Mouse (Mus musculus) stomach, postnatal 0 days (tissue): ENCODE measurements at regions not wholly inside any gene's neighbourhood (a gene's known extent, or its start where the extent isn't known, plus 50 kb on each side); places are given as distances from the start of the nearest gene placed in this dataset.

Source experiments
- CTCF ChIP-seq: IDR thresholded peaks from 2 replicates; pipeline ENCODE4 v1.5.1; 2016; ENCODE audit warnings: antibody characterized with exemption, low read depth, mild to moderate bottlenecking, moderate library complexity
- EP300 ChIP-seq: optimal IDR thresholded peaks from 2 replicates; pipeline ENCODE3; 2016; ENCODE audit warnings: antibody characterized with exemption

DNA sequence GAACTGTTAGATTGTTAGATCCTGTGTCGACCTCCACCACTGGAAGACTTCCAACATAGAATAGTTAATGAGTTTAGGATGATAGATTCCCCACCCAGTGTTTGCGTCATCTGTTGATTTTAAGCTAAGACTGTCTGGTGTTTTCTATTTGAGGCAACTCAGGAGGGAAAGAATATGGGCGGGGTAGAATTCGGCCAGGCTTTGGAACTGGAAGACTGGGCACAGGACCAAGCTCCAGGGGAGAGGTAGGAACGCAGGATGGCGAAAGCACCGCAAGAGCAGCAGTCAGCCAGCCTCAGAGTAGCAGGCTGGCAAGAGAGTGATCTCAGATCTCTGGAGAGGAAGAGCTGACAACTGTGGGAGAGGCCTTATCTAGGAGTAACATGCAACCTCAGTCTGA lies 616.2 kb upstream of the Mms22l start:
- TF ChIP-seq CTCF (no peak), EP300 (no peak)
